Mouse (Mus musculus) layer of hippocampus, postnatal 25 days (tissue): ENCODE data around the gene Mboat1. TPM values are rescaled to one million over a fixed set of nuclear protein-coding genes. Genes with fewer than 3 reads are reported as not detected.

Experiments
- DNase-seq, 2 experiments: peaks; one replicate each; pipeline ENCODE4 v3.0.0; 2022; ENCODE audit warnings: mixed read lengths in 2 of 2, low spot score in 1 of 2; ENCODE audit errors: extremely low spot score in 1 of 2
- total RNA-seq, 2 experiments: library from RNA; stranded (reverse); gene quantifications; 2 replicates each; pipeline ENCODE4 v1.2.3; 2021

Mboat1 gene
- total RNA-seq, 2 experiments from 2014 or later = 0.94 to 1.7 TPM

- no peak for DNase-seq
Observed at GRCm38 (mm10) chr13:30185549-30185948, 49.3 kb downstream of the Mboat1 start.

GRCm38 (mm10) chr13:30185959-30186358, 49.7 kb downstream of the Mboat1 start:
- no peak for DNase-seq

- peak; percentile 30 to 33 for DNase-seq
Observed at GRCm38 (mm10) chr13:30186456-30186855, 50.2 kb downstream of the Mboat1 start.

- DNase-seq = no peak
Observed at GRCm38 (mm10) chr13:30192031-30192716, 55.9 kb downstream of the Mboat1 start.

- no peak for DNase-seq
Observed at GRCm38 (mm10) chr13:30193363-30193762, 57.1 kb downstream of the Mboat1 start.

- DNase-seq = no peak
Observed at GRCm38 (mm10) chr13:30194834-30195233, 58.5 kb downstream of the Mboat1 start.

- DNase-seq = no peak
Observed at GRCm38 (mm10) chr13:30196661-30197060, 60.4 kb downstream of the Mboat1 start.

- DNase-seq = no peak
Observed at GRCm38 (mm10) chr13:30198101-30198570, 61.8 kb downstream of the Mboat1 start.

GRCm38 (mm10) chr13:30199821-30200220, 63.5 kb downstream of the Mboat1 start:
- DNase-seq = no peak

GRCm38 (mm10) chr13:30200737-30201136, 64.4 kb downstream of the Mboat1 start:
- DNase-seq = no peak

- no peak for DNase-seq
Observed at GRCm38 (mm10) chr13:30203018-30203417, 66.7 kb downstream of the Mboat1 start.

- no peak for DNase-seq
Observed at GRCm38 (mm10) chr13:30208176-30208575, 71.9 kb downstream of the Mboat1 start.

- no peak for DNase-seq
Observed at GRCm38 (mm10) chr13:30213276-30213675, 77.0 kb downstream of the Mboat1 start.

- DNase-seq = no peak
Observed at GRCm38 (mm10) chr13:30217588-30218371, 81.5 kb downstream of the Mboat1 start.

GRCm38 (mm10) chr13:30219597-30219996, 83.3 kb downstream of the Mboat1 start:
- no peak for DNase-seq

GRCm38 (mm10) chr13:30221316-30221715, 85.0 kb downstream of the Mboat1 start:
- DNase-seq = no peak

- DNase-seq = no peak
Observed at GRCm38 (mm10) chr13:30224114-30224513, 87.8 kb downstream of the Mboat1 start.

- no peak for DNase-seq
Observed at GRCm38 (mm10) chr13:30224659-30225058, 88.4 kb downstream of the Mboat1 start.

GRCm38 (mm10) chr13:30228762-30229161, 92.5 kb downstream of the Mboat1 start:
- no peak for DNase-seq

- DNase-seq = no peak
Observed at GRCm38 (mm10) chr13:30229625-30230139, 93.4 kb downstream of the Mboat1 start.

- no peak for DNase-seq
Observed at GRCm38 (mm10) chr13:30235056-30235750, 98.9 kb downstream of the Mboat1 start.
